Mouse (Mus musculus) liver, postnatal 0 days (tissue): ENCODE results near the gene Radil.

Source experiments
- CTCF ChIP-seq: sonication (generic); IDR thresholded peaks from 2 replicates; pipeline ENCODE4 v1.5.1; 2016; ENCODE audit warnings: antibody characterized with exemption, low read depth
- EP300 ChIP-seq: IDR thresholded peaks from 2 replicates; pipeline ENCODE4 v1.6.1; 2016; ENCODE audit warnings: antibody characterized with exemption, low read depth, mild to moderate bottlenecking

GRCm38 (mm10) chr5:142583616-142584126 is 32.8 kb upstream of the Radil start:
- TF ChIP-seq CTCF (no peak), EP300 (no peak)
